Mouse (Mus musculus): ENCODE measurements at regions not wholly inside any gene's neighbourhood (a gene's known extent, or its start where the extent isn't known, plus 50 kb on each side); places are given as distances from the start of the nearest gene placed in this dataset.

DNA sequence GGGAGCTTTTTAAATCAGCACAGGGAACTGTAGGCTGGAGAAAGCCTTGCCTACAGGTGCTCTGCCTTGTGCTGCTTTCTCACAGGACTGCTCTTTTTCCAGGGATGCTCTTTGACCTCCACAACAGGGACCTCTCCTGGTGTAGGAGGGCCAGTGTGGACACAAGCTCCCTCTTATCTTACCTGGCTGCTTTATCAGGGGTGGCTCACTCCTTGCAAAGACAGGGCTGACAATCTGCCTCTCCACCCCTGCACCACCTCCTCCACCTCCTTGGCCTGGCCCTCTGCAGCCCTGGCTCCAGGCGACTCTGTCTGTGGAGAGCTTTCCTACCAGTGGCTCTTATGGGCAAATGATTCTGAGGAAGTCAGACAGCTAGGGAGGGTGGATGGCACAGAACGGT, 107.7 kb downstream of the Zfp706 start:
- TF ChIP-seq EP300 (optimal IDR thresholded peaks at IDR 0.05) (no peak), CTCF (IDR thresholded peaks at IDR 0.05; ENCODE audit: low read depth) (peak; percentile 36)
- Histone ChIP-seq H3K4me1 (replicated peaks; ENCODE audit: control insufficient read depth, insufficient read depth) (peaks cover 8% of the 10 kb centered on the region; the same call in 1 of the 2 replicates), H3K9me3 (ENCODE audit: control insufficient read depth, low read length) (no peaks in the 10 kb centered on the region), H3K36me3 (ENCODE audit: control insufficient read depth, insufficient read depth, low read length) (no peaks in the 10 kb centered on the region), H3K4me3 (ENCODE audit: low read depth, low read length) (no peak overlapping the region), H3K4me2 (replicated peaks; ENCODE audit: low read depth) (no peak overlapping the region), H3K27ac (replicated peaks) (peak overlapping the region; percentile 88), H3K27me3 (ENCODE audit: control insufficient read depth, insufficient read depth, low read length) (no peaks in the 10 kb centered on the region), H3K9ac (ENCODE audit: low read length) (no peak overlapping the region)
- ATAC-seq (ENCODE audit: low FRiP score, low TSS enrichment) = peak; percentile 84
- WGBS = 62% methylated on average over 2 of the region's 2 CpGs
- peak; percentile 75 for DNase-seq (ENCODE audit: low spot score)

DNA sequence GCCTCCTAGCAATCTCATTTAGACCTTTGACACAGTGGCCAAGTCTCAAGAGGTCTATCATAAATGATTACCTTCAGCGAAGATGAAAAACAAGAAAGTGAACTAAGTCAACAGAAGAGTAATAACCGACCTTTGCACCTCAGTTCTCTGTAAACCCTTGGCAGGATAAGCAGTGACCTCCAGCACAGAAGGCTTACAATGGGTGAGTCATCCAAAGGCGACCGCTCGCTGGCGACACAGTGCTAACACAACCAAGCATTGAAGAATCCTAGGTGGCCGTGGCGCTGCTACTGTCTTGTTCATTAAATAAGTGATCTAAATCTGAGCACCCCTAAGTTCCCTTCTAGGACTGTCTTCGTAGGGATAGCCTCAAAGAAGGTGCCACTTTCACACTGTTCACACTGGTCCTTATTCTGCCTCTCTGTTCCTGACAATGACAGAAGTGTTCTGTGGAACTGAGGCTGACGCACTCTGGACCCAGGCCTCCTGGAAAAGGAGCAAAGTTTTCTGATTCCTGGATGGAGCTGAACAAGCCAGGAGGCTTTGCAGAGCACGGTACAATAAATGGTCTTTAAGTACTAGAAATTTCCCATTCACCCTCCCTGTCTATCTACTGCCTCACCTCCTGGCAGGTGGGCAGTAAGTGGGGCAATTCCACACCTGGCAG, 108.6 kb downstream of the Zfp706 start:
- ATAC-seq (ENCODE audit: low FRiP score, low TSS enrichment) (peak; percentile 87), DNase-seq (ENCODE audit: low spot score) (peak; percentile 85)
- H3K9ac ChIP-seq (ENCODE audit: low read length) = no peak overlapping the region
- peaks cover 8% of the 10 kb centered on the region; the same call in 1 of the 2 replicates for H3K4me1 ChIP-seq (replicated peaks; ENCODE audit: control insufficient read depth, insufficient read depth)
- TF ChIP-seq EP300 (optimal IDR thresholded peaks at IDR 0.05) (no peak), CTCF (IDR thresholded peaks at IDR 0.05; ENCODE audit: low read depth) (no peak)
- H3K36me3 ChIP-seq (ENCODE audit: control insufficient read depth, insufficient read depth, low read length) = no peaks in the 10 kb centered on the region
- 62% methylated on average over 11 of the region's 11 CpGs for WGBS
- no peak overlapping the region for H3K4me3 ChIP-seq (ENCODE audit: low read depth, low read length)
- peak overlapping the region; percentile 88 for H3K27ac ChIP-seq (replicated peaks)
- no peaks in the 10 kb centered on the region for H3K27me3 ChIP-seq (ENCODE audit: control insufficient read depth, insufficient read depth, low read length)
- no peaks in the 10 kb centered on the region for H3K9me3 ChIP-seq (ENCODE audit: control insufficient read depth, low read length)
- no peak overlapping the region for H3K4me2 ChIP-seq (replicated peaks; ENCODE audit: low read depth)

DNA sequence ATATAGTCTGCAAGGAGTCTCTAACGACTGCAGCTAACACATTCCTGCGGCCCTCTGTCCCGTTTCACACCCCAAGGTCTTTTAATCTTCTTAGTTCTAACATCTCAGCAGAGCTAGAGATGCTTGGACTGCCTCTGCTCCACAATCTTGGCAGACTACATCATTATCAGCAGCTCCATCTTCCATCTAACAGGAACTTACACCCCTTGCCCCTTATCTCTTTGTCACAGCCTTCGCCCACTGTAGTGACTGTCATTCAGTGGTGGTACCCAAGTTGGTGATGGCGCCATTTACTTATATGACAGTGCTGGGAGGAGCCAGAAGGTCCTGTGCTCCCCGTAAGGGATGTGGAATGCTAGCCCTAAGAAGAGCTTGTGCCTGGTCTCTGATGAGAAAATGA, 109.2 kb downstream of the Zfp706 start:
- Histone ChIP-seq H3K4me1 (replicated peaks; ENCODE audit: control insufficient read depth, insufficient read depth) (peaks cover 11% of the 10 kb centered on the region; the same call in 1 of the 2 replicates), H3K9me3 (ENCODE audit: control insufficient read depth, low read length) (no peaks in the 10 kb centered on the region), H3K9ac (ENCODE audit: low read length) (no peak overlapping the region), H3K4me3 (ENCODE audit: low read depth, low read length) (no peak overlapping the region), H3K36me3 (ENCODE audit: control insufficient read depth, insufficient read depth, low read length) (no peaks in the 10 kb centered on the region), H3K27me3 (ENCODE audit: control insufficient read depth, insufficient read depth, low read length) (no peaks in the 10 kb centered on the region), H3K4me2 (replicated peaks; ENCODE audit: low read depth) (no peak overlapping the region), H3K27ac (replicated peaks) (no peak overlapping the region)
- DNase-seq (ENCODE audit: low spot score) = no peak
- 85% methylated on average over 6 of the region's 6 CpGs for WGBS
- no peak for ATAC-seq (ENCODE audit: low FRiP score, low TSS enrichment)
- TF ChIP-seq CTCF (IDR thresholded peaks at IDR 0.05; ENCODE audit: low read depth) (no peak), EP300 (optimal IDR thresholded peaks at IDR 0.05) (no peak)

DNA sequence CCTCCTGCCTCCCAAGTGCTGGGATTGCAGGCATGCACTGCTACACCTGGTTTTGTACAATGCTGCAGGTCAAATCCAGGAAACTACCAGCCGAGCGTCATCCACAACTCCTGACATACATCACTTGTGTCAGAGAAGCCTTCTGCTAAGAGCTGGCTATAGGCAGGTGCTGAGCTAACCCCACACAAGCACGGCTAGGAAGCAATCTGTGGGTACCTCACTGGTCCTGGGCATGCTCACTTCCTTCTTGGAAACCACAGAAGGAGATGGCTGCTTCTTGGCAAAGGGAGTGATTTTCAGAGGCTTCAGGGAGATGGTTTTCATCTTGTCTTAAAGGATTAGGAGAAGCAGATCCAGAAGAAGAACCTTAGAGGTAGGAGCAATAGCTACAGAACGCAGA, 111.3 kb downstream of the Zfp706 start:
- DNase-seq (ENCODE audit: low spot score) (no peak), ATAC-seq (ENCODE audit: low FRiP score, low TSS enrichment) (no peak)
- H3K36me3 ChIP-seq (ENCODE audit: control insufficient read depth, insufficient read depth, low read length) = no peaks in the 10 kb centered on the region
- H3K4me2 ChIP-seq (replicated peaks; ENCODE audit: low read depth) = no peak overlapping the region
- no peak for TF ChIP-seq CTCF (IDR thresholded peaks at IDR 0.05; ENCODE audit: low read depth)
- no peak for TF ChIP-seq EP300 (optimal IDR thresholded peaks at IDR 0.05)
- 68% methylated on average over 4 of the region's 4 CpGs for WGBS
- no peak overlapping the region for H3K9ac ChIP-seq (ENCODE audit: low read length)
- H3K4me1 ChIP-seq (replicated peaks; ENCODE audit: control insufficient read depth, insufficient read depth) = peaks cover 5% of the 10 kb centered on the region; the same call in 1 of the 2 replicates
- H3K27me3 ChIP-seq (ENCODE audit: control insufficient read depth, insufficient read depth, low read length) = no peaks in the 10 kb centered on the region
- H3K9me3 ChIP-seq (ENCODE audit: control insufficient read depth, low read length) = no peaks in the 10 kb centered on the region
- H3K4me3 ChIP-seq (ENCODE audit: low read depth, low read length) = no peak overlapping the region
- H3K27ac ChIP-seq (replicated peaks) = no peak overlapping the region

DNA sequence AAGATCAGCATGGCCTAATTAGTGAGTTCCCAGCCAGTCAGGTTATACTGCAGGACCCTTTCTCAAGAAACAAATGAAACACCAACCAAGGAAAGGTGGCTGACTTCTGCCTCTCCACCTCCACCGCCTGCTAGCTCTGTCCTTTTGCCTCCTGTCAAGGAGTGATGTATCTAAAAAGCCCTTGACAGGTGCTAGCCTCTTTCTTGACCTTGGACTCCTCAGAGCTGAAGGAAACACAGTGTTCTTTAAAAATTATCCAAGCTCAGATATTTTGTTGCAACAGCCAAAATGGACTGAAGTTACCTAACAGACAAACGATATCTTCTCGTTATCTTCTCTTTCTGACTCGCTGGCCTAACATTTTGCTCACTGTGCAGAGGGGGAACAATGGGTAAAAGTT, 112.5 kb downstream of the Zfp706 start:
- no peaks in the 10 kb centered on the region for H3K36me3 ChIP-seq (ENCODE audit: control insufficient read depth, insufficient read depth, low read length)
- TF ChIP-seq EP300 (optimal IDR thresholded peaks at IDR 0.05) (no peak), CTCF (IDR thresholded peaks at IDR 0.05; ENCODE audit: low read depth) (no peak)
- no peak overlapping the region for H3K9ac ChIP-seq (ENCODE audit: low read length)
- no peak for DNase-seq (ENCODE audit: low spot score)
- H3K27ac ChIP-seq (replicated peaks) = no peak overlapping the region
- 0 out of 2 replicates have a peak, but pooled peaks cover 3% of the 10 kb centered on the region for H3K4me1 ChIP-seq (replicated peaks; ENCODE audit: control insufficient read depth, insufficient read depth)
- H3K9me3 ChIP-seq (ENCODE audit: control insufficient read depth, low read length) = no peaks in the 10 kb centered on the region
- no peak overlapping the region for H3K4me2 ChIP-seq (replicated peaks; ENCODE audit: low read depth)
- H3K4me3 ChIP-seq (ENCODE audit: low read depth, low read length) = no peak overlapping the region
- no peaks in the 10 kb centered on the region for H3K27me3 ChIP-seq (ENCODE audit: control insufficient read depth, insufficient read depth, low read length)
- 86% methylated on average over 4 of the region's 4 CpGs for WGBS
- no peak for ATAC-seq (ENCODE audit: low FRiP score, low TSS enrichment)

DNA sequence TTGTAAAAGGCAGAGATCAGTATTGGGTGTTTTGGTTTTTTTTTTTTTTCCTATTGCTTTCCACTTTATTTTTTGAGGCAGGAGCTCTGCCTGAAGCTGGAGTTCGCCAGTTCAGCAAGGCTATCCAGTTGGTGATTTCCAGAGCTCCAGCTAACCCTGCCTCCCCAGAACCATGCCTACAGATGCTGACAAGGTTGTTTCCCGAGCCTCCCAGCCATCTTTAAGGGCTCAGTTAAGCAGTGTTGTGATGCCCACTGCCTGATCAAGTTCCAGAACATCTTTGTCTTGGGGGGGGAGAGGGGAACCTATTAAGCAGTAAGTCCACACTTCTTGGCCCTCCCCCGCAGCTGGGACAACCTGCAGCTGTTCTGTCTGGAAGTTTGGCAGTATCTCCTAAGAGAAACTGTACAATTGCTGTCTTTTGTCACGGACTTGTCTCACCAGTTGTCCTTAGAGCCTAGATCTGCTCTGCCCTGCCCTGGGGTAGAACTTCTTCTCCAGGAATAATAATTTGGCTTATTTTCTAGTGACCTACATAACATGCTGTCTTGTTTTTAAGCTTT, 114.1 kb downstream of the Zfp706 start:
- WGBS = 44% methylated on average over 4 of the region's 4 CpGs

More for the DNA sequence above, 114.1 kb downstream of the Zfp706 start:
- no peak for ATAC-seq (ENCODE audit: low FRiP score, low TSS enrichment)
- Histone ChIP-seq H3K4me1 (replicated peaks; ENCODE audit: control insufficient read depth, insufficient read depth) (0 out of 2 replicates have a peak, but pooled peaks cover 5% of the 10 kb centered on the region), H3K9me3 (ENCODE audit: control insufficient read depth, low read length) (no peaks in the 10 kb centered on the region), H3K9ac (ENCODE audit: low read length) (no peak overlapping the region), H3K27ac (replicated peaks) (peak overlapping the region; percentile 45; the same call in 1 of the 2 replicates), H3K27me3 (ENCODE audit: control insufficient read depth, insufficient read depth, low read length) (no peaks in the 10 kb centered on the region), H3K4me3 (ENCODE audit: low read depth, low read length) (no peak overlapping the region), H3K4me2 (replicated peaks; ENCODE audit: low read depth) (no peak overlapping the region), H3K36me3 (ENCODE audit: control insufficient read depth, insufficient read depth, low read length) (no peaks in the 10 kb centered on the region)
- no peak for TF ChIP-seq CTCF (IDR thresholded peaks at IDR 0.05; ENCODE audit: low read depth)
- no peak for TF ChIP-seq EP300 (optimal IDR thresholded peaks at IDR 0.05)
- DNase-seq (ENCODE audit: low spot score) = no peak

Measured in stomach, postnatal 0 days (tissue).